Mouse (Mus musculus): ENCODE measurements at regions not wholly inside any gene's neighbourhood (a gene's known extent, or its start where the extent isn't known, plus 50 kb on each side); places are given as distances from the start of the nearest gene placed in this dataset.

GRCm38 (mm10) chr2:116999592-116999991, 121.1 kb downstream of the Tmco5 start:
- Histone ChIP-seq H3K4me3 (replicated peaks; ENCODE audit: low read depth, low read length) (no peak overlapping the region), H3K27me3 (ENCODE audit: insufficient read depth, low read length) (no peaks in the 10 kb centered on the region), H3K4me1 (replicated peaks; ENCODE audit: insufficient read depth, low read length) (no peaks in the 10 kb centered on the region), H3K4me2 (ENCODE audit: low read length) (no peak overlapping the region), H3K9ac (ENCODE audit: low read depth, low read length) (no peak overlapping the region), H3K36me3 (ENCODE audit: insufficient read depth, low read length) (no peaks in the 10 kb centered on the region), H3K9me3 (replicated peaks; ENCODE audit: low read length) (no peaks in the 10 kb centered on the region), H3K27ac (no peak overlapping the region)
- ATAC-seq (replicated peaks; ENCODE audit: low FRiP score, low read depth), result no peak
- 81% methylated on average over 5 of the region's 5 CpGs for WGBS
- no peak for TF ChIP-seq CTCF (IDR thresholded peaks at IDR 0.05; ENCODE audit: low read depth)
- no peak for DNase-seq (ENCODE audit: low spot score)

GRCm38 (mm10) chr2:117003976-117004375, 117.2 kb upstream of the Spred1 start:
- Histone ChIP-seq H3K9ac (ENCODE audit: low read depth, low read length) (no peak overlapping the region), H3K4me2 (ENCODE audit: low read length) (no peak overlapping the region), H3K36me3 (ENCODE audit: insufficient read depth, low read length) (no peaks in the 10 kb centered on the region), H3K27ac (no peak overlapping the region), H3K4me3 (replicated peaks; ENCODE audit: low read depth, low read length) (no peak overlapping the region), H3K9me3 (replicated peaks; ENCODE audit: low read length) (no peaks in the 10 kb centered on the region), H3K27me3 (ENCODE audit: insufficient read depth, low read length) (no peaks in the 10 kb centered on the region), H3K4me1 (replicated peaks; ENCODE audit: insufficient read depth, low read length) (no peaks in the 10 kb centered on the region)
- no peak for TF ChIP-seq CTCF (IDR thresholded peaks at IDR 0.05; ENCODE audit: low read depth)
- no peak for DNase-seq (ENCODE audit: low spot score)
- 92% methylated on average over 2 of the region's 2 CpGs for WGBS
- ATAC-seq (replicated peaks; ENCODE audit: low FRiP score, low read depth), result no peak

- Histone ChIP-seq H3K36me3 (ENCODE audit: insufficient read depth, low read length) (no peaks in the 10 kb centered on the region), H3K9me3 (replicated peaks; ENCODE audit: low read length) (no peaks in the 10 kb centered on the region), H3K27me3 (ENCODE audit: insufficient read depth, low read length) (no peaks in the 10 kb centered on the region), H3K4me3 (replicated peaks; ENCODE audit: low read depth, low read length) (no peak overlapping the region), H3K4me2 (ENCODE audit: low read length) (no peak overlapping the region), H3K27ac (no peak overlapping the region), H3K9ac (ENCODE audit: low read depth, low read length) (no peak overlapping the region), H3K4me1 (replicated peaks; ENCODE audit: insufficient read depth, low read length) (no peaks in the 10 kb centered on the region)
- TF ChIP-seq CTCF (IDR thresholded peaks at IDR 0.05; ENCODE audit: low read depth), result no peak
- WGBS, result 87% methylated on average over 2 of the region's 2 CpGs
- DNase-seq (ENCODE audit: low spot score) (no peak), ATAC-seq (replicated peaks; ENCODE audit: low FRiP score, low read depth) (no peak)
Measured at GRCm38 (mm10) chr2:117006846-117007245, 114.3 kb upstream of the Spred1 start.

- H3K9me3 ChIP-seq (replicated peaks; ENCODE audit: low read length), result no peaks in the 10 kb centered on the region
- H3K27ac ChIP-seq, result no peak overlapping the region
- H3K4me3 ChIP-seq (replicated peaks; ENCODE audit: low read depth, low read length), result no peak overlapping the region
- H3K4me2 ChIP-seq (ENCODE audit: low read length), result no peak overlapping the region
- no peak overlapping the region for H3K9ac ChIP-seq (ENCODE audit: low read depth, low read length)
- DNase-seq (ENCODE audit: low spot score) (no peak), ATAC-seq (replicated peaks; ENCODE audit: low FRiP score, low read depth) (no peak)
- no peak for TF ChIP-seq CTCF (IDR thresholded peaks at IDR 0.05; ENCODE audit: low read depth)
- no peaks in the 10 kb centered on the region for H3K4me1 ChIP-seq (replicated peaks; ENCODE audit: insufficient read depth, low read length)
- no peaks in the 10 kb centered on the region for H3K36me3 ChIP-seq (ENCODE audit: insufficient read depth, low read length)
- no peaks in the 10 kb centered on the region for H3K27me3 ChIP-seq (ENCODE audit: insufficient read depth, low read length)
Measured at GRCm38 (mm10) chr2:117008922-117009321, 112.3 kb upstream of the Spred1 start.

GRCm38 (mm10) chr2:117010001-117010400, 111.2 kb upstream of the Spred1 start:
- Histone ChIP-seq H3K9ac (ENCODE audit: low read depth, low read length) (no peak overlapping the region), H3K4me1 (replicated peaks; ENCODE audit: insufficient read depth, low read length) (no peaks in the 10 kb centered on the region), H3K27ac (no peak overlapping the region), H3K4me3 (replicated peaks; ENCODE audit: low read depth, low read length) (no peak overlapping the region), H3K36me3 (ENCODE audit: insufficient read depth, low read length) (no peaks in the 10 kb centered on the region), H3K9me3 (replicated peaks; ENCODE audit: low read length) (no peaks in the 10 kb centered on the region), H3K4me2 (ENCODE audit: low read length) (no peak overlapping the region), H3K27me3 (ENCODE audit: insufficient read depth, low read length) (no peaks in the 10 kb centered on the region)
- WGBS, result 87% methylated on average over 6 of the region's 6 CpGs
- TF ChIP-seq CTCF (IDR thresholded peaks at IDR 0.05; ENCODE audit: low read depth), result no peak
- ATAC-seq (replicated peaks; ENCODE audit: low FRiP score, low read depth), result no peak
- DNase-seq (ENCODE audit: low spot score), result no peak

- Histone ChIP-seq H3K36me3 (ENCODE audit: insufficient read depth, low read length) (no peaks in the 10 kb centered on the region), H3K9ac (ENCODE audit: low read depth, low read length) (no peak overlapping the region), H3K4me1 (replicated peaks; ENCODE audit: insufficient read depth, low read length) (no peaks in the 10 kb centered on the region), H3K27me3 (ENCODE audit: insufficient read depth, low read length) (no peaks in the 10 kb centered on the region), H3K4me3 (replicated peaks; ENCODE audit: low read depth, low read length) (no peak overlapping the region), H3K9me3 (replicated peaks; ENCODE audit: low read length) (no peaks in the 10 kb centered on the region), H3K27ac (no peak overlapping the region), H3K4me2 (ENCODE audit: low read length) (no peak overlapping the region)
- ATAC-seq (replicated peaks; ENCODE audit: low FRiP score, low read depth) (no peak), DNase-seq (ENCODE audit: low spot score) (no peak)
- TF ChIP-seq CTCF (IDR thresholded peaks at IDR 0.05; ENCODE audit: low read depth), result no peak
Measured at GRCm38 (mm10) chr2:117010942-117011341, 110.2 kb upstream of the Spred1 start.

- no peak overlapping the region for H3K4me3 ChIP-seq (replicated peaks; ENCODE audit: low read depth, low read length)
- no peak overlapping the region for H3K4me2 ChIP-seq (ENCODE audit: low read length)
- ATAC-seq (replicated peaks; ENCODE audit: low FRiP score, low read depth), result peak; percentile 43; the same call in 1 of the 2 replicates
- TF ChIP-seq CTCF (IDR thresholded peaks at IDR 0.05; ENCODE audit: low read depth), result no peak
- H3K4me1 ChIP-seq (replicated peaks; ENCODE audit: insufficient read depth, low read length), result 0 out of 2 replicates have a peak, but pooled peaks cover 6% of the 10 kb centered on the region
- H3K36me3 ChIP-seq (ENCODE audit: insufficient read depth, low read length), result no peaks in the 10 kb centered on the region
- no peaks in the 10 kb centered on the region for H3K27me3 ChIP-seq (ENCODE audit: insufficient read depth, low read length)
- no peaks in the 10 kb centered on the region for H3K9me3 ChIP-seq (replicated peaks; ENCODE audit: low read length)
- 49% methylated on average over 12 of the region's 12 CpGs for WGBS
- H3K9ac ChIP-seq (ENCODE audit: low read depth, low read length), result no peak overlapping the region
- peak; percentile 69 for DNase-seq (ENCODE audit: low spot score)
- H3K27ac ChIP-seq, result peak overlapping the region; percentile 31
Measured at GRCm38 (mm10) chr2:117017921-117018651, 103.1 kb upstream of the Spred1 start.
